Mouse (Mus musculus) small intestine, adult 2 months (tissue): ENCODE data around the gene Kdr. TPM values are rescaled to one million over a fixed set of nuclear protein-coding genes. Genes with fewer than 3 reads are reported as not detected.

Source experiments
- H3K27ac ChIP-seq: fragments of 200-500 bp; 2 replicates; pipeline ENCODE4 v1.5.1; 2012; ENCODE audit warnings: low read depth, low read length, control low read depth, inconsistent platforms; ENCODE audit not compliant: insufficient read depth
- H3K27me3 ChIP-seq: fragments of 200-500 bp; 2 replicates; pipeline ENCODE4 v1.6.1; 2012; ENCODE audit warnings: mild to moderate bottlenecking, moderate library complexity, low read length, inconsistent platforms; ENCODE audit not compliant: control insufficient read depth, insufficient read depth
- H3K36me3 ChIP-seq: fragments of 200-500 bp; 2 replicates; pipeline ENCODE4 v1.6.1; 2012; ENCODE audit warnings: mild to moderate bottlenecking, low read length, control low read depth, inconsistent platforms; ENCODE audit not compliant: control insufficient read depth, insufficient read depth
- H3K4me1 ChIP-seq: fragments of 200-500 bp; 2 replicates; pipeline ENCODE4 v1.6.1; 2012; ENCODE audit warnings: low read length, inconsistent platforms, mixed read lengths; ENCODE audit not compliant: control insufficient read depth, insufficient read depth, insufficient read length
- H3K4me3 ChIP-seq: fragments of 200-500 bp; 2 replicates; pipeline ENCODE4 v1.5.1; 2012; ENCODE audit warnings: low read depth, mild to moderate bottlenecking, control low read depth, inconsistent platforms, low read length, moderate library complexity
- CTCF ChIP-seq: fragments of 200-500 bp; IDR thresholded peaks from 2 replicates; pipeline ENCODE4 v1.5.1; 2012; ENCODE audit warnings: low read depth, mild to moderate bottlenecking, control low read depth, inconsistent platforms, low read length, moderate library complexity, mixed read lengths; ENCODE audit not compliant: insufficient replicate concordance, insufficient read length; ENCODE audit errors: extremely low read depth
- POLR2A ChIP-seq: fragments of 200-500 bp; IDR thresholded peaks from 2 replicates; pipeline ENCODE4 v1.6.1; 2012; ENCODE audit warnings: low read depth, mild to moderate bottlenecking, control low read depth, inconsistent platforms, low read length, moderate library complexity
- WGBS: fragments of 180-500 bp; shearing (Covaris S2); methylation state at CpG from one replicate; pipeline ENCODE4 v1.1.7; 2018; 5-methylcytosine and 5-hydroxymethylcytosine counted together
- polyA plus RNA-seq: library from polyadenylated mRNA; depleted of rRNA; stranded (reverse); fragments of >200 nt; gene quantifications from 2 replicates; pipeline ENCODE4 v1.2.3, GENCODE M21; 2012

Gene Kdr
- polyA plus RNA-seq, 1 experiment, result 4.5 TPM

DNA sequence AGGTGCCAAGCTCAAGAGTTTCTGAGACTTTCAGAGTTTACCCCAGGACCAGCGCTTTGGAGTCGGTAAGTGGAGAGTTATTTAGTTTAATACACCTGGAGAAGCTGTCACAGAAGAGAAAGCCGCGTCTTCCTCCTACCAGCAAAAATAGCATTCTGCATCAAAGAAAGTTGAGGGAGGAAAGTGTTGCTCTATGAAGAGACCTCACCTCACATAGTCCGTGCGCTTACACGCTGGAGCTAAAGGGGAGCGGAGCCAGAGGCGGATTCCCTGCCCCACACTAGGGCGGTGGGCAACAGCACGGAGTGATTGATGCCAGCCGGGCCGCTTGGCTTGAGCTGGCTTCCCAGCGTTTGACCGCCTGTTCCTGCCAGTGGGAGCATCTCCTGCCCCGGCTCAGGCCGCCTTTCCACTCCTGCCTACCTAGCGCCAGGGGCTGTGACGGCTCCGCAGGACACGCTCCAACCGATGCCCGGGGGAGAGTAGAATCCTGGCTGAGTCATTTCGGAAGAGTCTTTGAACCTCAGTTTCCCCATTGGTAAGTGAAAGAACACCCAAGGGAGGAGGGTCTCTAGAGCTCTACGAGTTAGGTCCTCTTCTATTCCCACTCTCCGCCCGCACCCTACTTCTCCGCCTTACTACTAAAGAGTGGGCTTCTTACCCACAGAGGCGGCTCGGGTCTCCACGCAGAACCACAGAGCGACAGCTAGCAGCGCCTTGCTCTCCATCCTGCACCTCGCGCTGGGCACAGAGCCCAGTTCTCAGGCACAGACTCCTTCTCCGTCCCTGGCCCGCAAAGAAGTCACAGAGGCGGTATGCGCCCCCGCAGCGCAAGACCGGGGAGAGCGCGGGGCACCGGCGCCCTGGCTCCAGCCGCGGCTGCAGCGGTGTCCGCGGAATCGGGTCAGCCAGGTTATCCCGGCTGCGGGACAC, 551 bp downstream of the Kdr start:
- Histone ChIP-seq H3K27ac (peak overlapping the region; percentile 51), H3K4me3 (peak overlapping the region; percentile 59), H3K36me3 (no peaks in the 10 kb centered on the region), H3K4me1 (peaks cover 5% of the 10 kb centered on the region), H3K27me3 (peaks cover 35% of the 10 kb centered on the region)
- WGBS, result 5% methylated on average over 54 of the region's 54 CpGs
- peak; percentile 34; the same call in 1 of the 2 replicates for TF ChIP-seq POLR2A
- no peak for TF ChIP-seq CTCF

- Histone ChIP-seq H3K36me3 (no peaks in the 10 kb centered on the region), H3K27ac (peak overlapping the region; percentile 46; the same call in 1 of the 2 replicates), H3K4me1 (peaks cover 5% of the 10 kb centered on the region), H3K27me3 (peaks cover 35% of the 10 kb centered on the region), H3K4me3 (peak overlapping the region; percentile 26; the same call in 1 of the 2 replicates)
- no peak for TF ChIP-seq CTCF
- TF ChIP-seq POLR2A, result no peak
- 64% methylated on average over 9 of the region's 9 CpGs for WGBS
These were observed 1.6 kb downstream of the Kdr start for GRCm38 (mm10) chr5:75976696-75977095.

GRCm38 (mm10) chr5:75975398-75975797, 2.9 kb downstream of the Kdr start:
- Histone ChIP-seq H3K4me3 (no peak overlapping the region), H3K27ac (peak overlapping the region; percentile 28; the same call in 1 of the 2 replicates), H3K36me3 (no peaks in the 10 kb centered on the region), H3K27me3 (peaks cover 33% of the 10 kb centered on the region), H3K4me1 (peaks cover 5% of the 10 kb centered on the region)
- TF ChIP-seq CTCF, result no peak
- no peak for TF ChIP-seq POLR2A
- 42% methylated on average over 5 of the region's 5 CpGs for WGBS

DNA sequence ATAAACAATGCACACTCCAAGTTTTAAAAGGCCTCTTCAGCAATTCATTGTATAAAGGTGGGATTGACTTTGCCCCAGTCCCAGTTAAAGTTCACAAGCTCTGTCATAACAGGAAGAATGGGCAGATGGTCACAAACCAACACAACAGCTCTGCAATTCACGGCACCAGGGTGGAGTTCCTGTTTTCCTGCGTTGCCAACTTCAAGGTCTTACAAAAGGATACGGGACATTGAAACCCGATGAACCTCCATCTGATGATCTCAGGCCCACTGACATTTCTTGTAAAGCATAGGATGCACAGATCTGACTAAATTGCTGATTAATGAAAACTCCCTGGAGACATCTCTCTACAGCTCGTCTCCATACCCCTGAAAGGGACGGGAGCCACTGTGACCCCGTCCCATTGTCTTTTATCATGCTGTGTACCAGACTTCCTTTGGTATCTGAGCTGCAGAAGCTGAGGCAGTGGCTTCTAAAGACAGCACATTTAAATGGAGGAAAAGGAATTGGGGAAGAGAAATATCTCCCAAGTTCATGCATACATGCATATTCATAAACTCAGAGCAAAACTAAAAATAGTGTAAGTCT, 3.6 kb downstream of the Kdr start:
- no peaks in the 10 kb centered on the region for H3K36me3 ChIP-seq
- H3K4me1 ChIP-seq, result peaks cover 5% of the 10 kb centered on the region
- peaks cover 31% of the 10 kb centered on the region for H3K27me3 ChIP-seq
- 59% methylated on average over 7 of the region's 7 CpGs for WGBS
- H3K27ac ChIP-seq, result no peak overlapping the region; the same call in 1 of the 2 replicates
- TF ChIP-seq CTCF, result no peak
- no peak for TF ChIP-seq POLR2A
- no peak overlapping the region for H3K4me3 ChIP-seq

- 51% methylated on average over 3 of the region's 3 CpGs for WGBS
- Histone ChIP-seq H3K4me3 (no peak overlapping the region), H3K27ac (no peak overlapping the region; the same call in 1 of the 2 replicates), H3K36me3 (no peaks in the 10 kb centered on the region), H3K4me1 (no peaks in the 10 kb centered on the region), H3K27me3 (no peaks in the 10 kb centered on the region; the same call in 1 of the 2 replicates)
- no peak for TF ChIP-seq CTCF
- no peak for TF ChIP-seq POLR2A
These were observed 8.4 kb downstream of the Kdr start for GRCm38 (mm10) chr5:75969887-75970286.

DNA sequence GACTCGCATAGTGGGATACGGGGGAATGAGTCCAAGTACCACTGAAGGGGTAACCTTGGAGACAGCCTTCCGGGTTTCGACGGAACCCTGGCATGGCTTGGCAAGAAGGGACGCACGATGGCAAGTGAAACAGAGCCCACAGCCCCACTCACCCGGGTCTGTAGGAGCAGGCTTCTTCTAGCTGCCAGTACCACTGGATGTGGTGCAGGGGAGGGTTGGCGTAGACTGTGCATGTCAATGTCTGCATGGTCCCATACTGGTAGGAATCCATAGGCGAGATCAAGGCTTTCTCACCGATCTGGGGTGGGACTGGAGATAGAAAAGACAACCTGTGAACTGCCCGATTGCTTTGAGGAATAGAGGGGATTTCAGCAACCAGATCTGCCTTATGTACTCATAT, 15.7 kb downstream of the Kdr start:
- TF ChIP-seq CTCF, result no peak
- TF ChIP-seq POLR2A, result no peak
- Histone ChIP-seq H3K27me3 (no peaks in the 10 kb centered on the region), H3K36me3 (no peaks in the 10 kb centered on the region), H3K4me1 (no peaks in the 10 kb centered on the region), H3K4me3 (no peak overlapping the region), H3K27ac (no peak overlapping the region)
- 87% methylated on average over 12 of the region's 12 CpGs for WGBS

DNA sequence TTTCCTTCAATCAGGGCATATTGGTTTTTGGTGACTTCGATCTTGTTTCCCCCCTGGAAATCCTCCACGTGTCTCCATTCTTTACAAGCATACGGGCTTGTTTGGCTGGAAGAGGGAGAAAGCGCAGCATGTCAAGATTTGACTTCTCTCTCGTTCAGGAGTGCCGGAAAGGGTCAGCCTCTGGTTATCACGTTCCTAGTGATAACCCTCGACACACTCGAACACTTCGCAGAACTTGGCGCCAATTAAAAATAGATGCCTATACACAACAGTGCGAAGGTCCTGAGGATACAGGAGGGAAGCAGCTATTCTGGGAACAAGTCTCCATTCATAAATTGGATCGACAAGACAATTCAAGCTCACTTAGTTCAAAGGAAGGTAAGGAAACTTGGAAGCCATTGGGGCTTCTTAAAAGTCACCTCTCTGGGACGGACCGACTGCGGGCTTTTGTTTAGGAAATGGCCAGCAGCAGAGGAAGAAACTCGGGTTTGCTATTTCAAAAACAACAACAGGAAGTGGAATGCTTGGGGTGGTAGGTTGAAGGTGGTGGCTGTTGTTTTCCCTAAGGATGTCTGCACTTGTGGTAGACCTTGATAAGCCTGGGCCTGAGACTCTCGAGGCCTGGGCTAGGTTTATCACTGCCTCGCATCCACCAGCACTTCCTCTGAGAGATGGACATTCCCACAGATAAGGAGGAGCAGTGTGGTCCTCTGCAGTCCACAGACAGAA, 16.4 kb downstream of the Kdr start:
- TF ChIP-seq POLR2A, result no peak
- TF ChIP-seq CTCF, result no peak
- Histone ChIP-seq H3K4me3 (no peak overlapping the region), H3K27me3 (no peaks in the 10 kb centered on the region), H3K4me1 (no peaks in the 10 kb centered on the region), H3K27ac (no peak overlapping the region), H3K36me3 (no peaks in the 10 kb centered on the region)
- WGBS, result 66% methylated on average over 19 of the region's 19 CpGs
